Mouse (Mus musculus): ENCODE results near the gene Gpsm3. TPM values are rescaled to one million over a fixed set of nuclear protein-coding genes. Genes with fewer than 3 reads are reported as not detected.

Gene Gpsm3
- total and polyA plus RNA-seq, 3 experiments: 4.3 to 8.0 (median 7.4) TPM

GRCm38 (mm10) chr17:34603375-34604060, 13.9 kb downstream of the Gpsm3 start, which contains the start of gene Rnf5:
Rnf5 (minus strand) TSS chr17:34603690.
- peak; percentile 97 for DNase-seq

- DNase-seq: peak; percentile 99
Measured at GRCm38 (mm10) chr17:34604061-34604508, 14.5 kb downstream of the Gpsm3 start, which contains the start of gene Agpat1. Agpat1 (plus strand) TSS chr17:34604262.

- peak; percentile 83 for DNase-seq
Measured at GRCm38 (mm10) chr17:34604511-34605237, 15.1 kb downstream of the Gpsm3 start.

GRCm38 (mm10) chr17:34605609-34606008, 16.0 kb downstream of the Gpsm3 start:
- DNase-seq: peak; percentile 98

- peak; percentile 48 for DNase-seq
Measured at GRCm38 (mm10) chr17:34606186-34607039, 16.8 kb downstream of the Gpsm3 start.

- no peak for DNase-seq
Measured at GRCm38 (mm10) chr17:34607997-34608396, 18.4 kb downstream of the Gpsm3 start.

- no peak for DNase-seq
Measured at GRCm38 (mm10) chr17:34611050-34611449, 21.4 kb downstream of the Gpsm3 start.

- no peak for DNase-seq
Measured at GRCm38 (mm10) chr17:34613054-34613645, 23.5 kb downstream of the Gpsm3 start.

- no peak for DNase-seq
Measured at GRCm38 (mm10) chr17:34613830-34614229, 24.2 kb downstream of the Gpsm3 start.

- no peak for DNase-seq
Measured at GRCm38 (mm10) chr17:34615871-34616270, 26.3 kb downstream of the Gpsm3 start, which contains the start of gene Egfl8. Egfl8 (minus strand) TSS chr17:34615971.

- peak; percentile 81 for DNase-seq
Measured at GRCm38 (mm10) chr17:34618999-34619398, 29.4 kb downstream of the Gpsm3 start.

GRCm38 (mm10) chr17:34621006-34621405, 31.4 kb downstream of the Gpsm3 start:
- DNase-seq: no peak

GRCm38 (mm10) chr17:34623161-34623560, 33.6 kb downstream of the Gpsm3 start:
- no peak for DNase-seq

GRCm38 (mm10) chr17:34624981-34625380, 35.4 kb downstream of the Gpsm3 start:
- no peak for DNase-seq

GRCm38 (mm10) chr17:34626062-34626772, 36.6 kb downstream of the Gpsm3 start:
- no peak for DNase-seq

- no peak for DNase-seq
Measured at GRCm38 (mm10) chr17:34626773-34627092, 37.1 kb downstream of the Gpsm3 start.

- peak; percentile 92 for DNase-seq
Measured at GRCm38 (mm10) chr17:34627093-34627942, 37.7 kb downstream of the Gpsm3 start.

GRCm38 (mm10) chr17:34627943-34628643, 38.5 kb downstream of the Gpsm3 start, which contains the start of gene Ppt2:
Ppt2 (minus strand) TSS chr17:34628510.
- peak; percentile 86 for DNase-seq

GRCm38 (mm10) chr17:34628644-34628967, 39.0 kb downstream of the Gpsm3 start:
- no peak for DNase-seq
